Mouse (Mus musculus) lung, adult 2 months (tissue): ENCODE data around the gene Cfap61.

Experiments
- CTCF ChIP-seq: fragments of 200-500 bp; IDR thresholded peaks from 2 replicates; pipeline ENCODE4 v1.5.1; 2011; ENCODE audit warnings: mild to moderate bottlenecking, low read length, control low read depth; ENCODE audit not compliant: insufficient read depth
- POLR2A ChIP-seq: fragments of 200-500 bp; IDR thresholded peaks from 2 replicates; pipeline ENCODE4 v1.6.1; 2011; ENCODE audit warnings: low read depth, mild to moderate bottlenecking, control low read depth, low read length, borderline replicate concordance; ENCODE audit errors: extremely low read depth

GRCm38 (mm10) chr2:146223176-146223905 lies 288.8 kb downstream of the Cfap61 start:
- no peak for TF ChIP-seq CTCF
- TF ChIP-seq POLR2A, result no peak
